Mouse (Mus musculus) lung, postnatal 0 days (tissue): ENCODE results near the gene Suv39h2.
A peak's percentile ranks its signal among the peaks of the same experiment; 100 is the strongest.

Experiments used
- CTCF ChIP-seq: IDR thresholded peaks from 2 replicates; pipeline ENCODE4 v1.5.1; 2016; ENCODE audit warnings: antibody characterized with exemption, mild to moderate bottlenecking
- EP300 ChIP-seq: IDR thresholded peaks from 2 replicates; pipeline ENCODE4 v1.6.1; 2016; ENCODE audit warnings: antibody characterized with exemption, mild to moderate bottlenecking, control low read depth

- peak; percentile 76 for TF ChIP-seq CTCF
- no peak for TF ChIP-seq EP300
These were observed 60.6 kb downstream of the Suv39h2 start for GRCm38 (mm10) chr2:3414241-3414640.
